Mouse (Mus musculus) limb, embryonic 10.5 days (tissue): Measurements from ENCODE around the gene Spryd4. TPM values are rescaled to one million over a fixed set of nuclear protein-coding genes. Genes with fewer than 3 reads are reported as not detected.

Experiments
- DNase-seq: peaks from one replicate; pipeline ENCODE4 v3.0.0-alpha.2; 2017; ENCODE audit warnings: low spot score
- H3K27ac ChIP-seq: fragments of 300-500 bp; sonication (generic); 2 replicates; pipeline ENCODE4 v1.5.1; 2016; ENCODE audit warnings: mild to moderate bottlenecking
- H3K27me3 ChIP-seq: fragments of 300-500 bp; sonication (generic); 2 replicates; pipeline ENCODE4 v1.6.1; 2016; ENCODE audit warnings: low read depth, mild to moderate bottlenecking; ENCODE audit not compliant: poor library complexity, severe bottlenecking
- H3K36me3 ChIP-seq: fragments of 300-500 bp; sonication (generic); 2 replicates; pipeline ENCODE4 v1.6.1; 2016; ENCODE audit warnings: mild to moderate bottlenecking, moderate library complexity
- H3K4me1 ChIP-seq: fragments of 300-500 bp; sonication (generic); 2 replicates; pipeline ENCODE4 v1.6.1; 2016
- H3K4me3 ChIP-seq: fragments of 300-500 bp; sonication (generic); 2 replicates; pipeline ENCODE4 v1.5.1; 2016; ENCODE audit warnings: mild to moderate bottlenecking, moderate library complexity
- H3K9me3 ChIP-seq: fragments of 300-500 bp; sonication (generic); replicated peaks from 2 replicates; pipeline ENCODE4 v1.6.1; 2016; ENCODE audit warnings: mild to moderate bottlenecking
- WGBS: fragments of 180-500 bp; shearing (Covaris S2); methylation state at CpG from one replicate; pipeline ENCODE4 v1.1.7; 2016; 5-methylcytosine and 5-hydroxymethylcytosine counted together
- polyA plus RNA-seq: library from polyadenylated mRNA; unstranded; fragments of >200 nt; fragmentation: Nextera tagmentation; extraction: Ambion mirVana; gene quantifications from 2 replicates; pipeline ENCODE4 v1.2.1, GENCODE M21; 2016

The Spryd4 gene
- polyA plus RNA-seq, 1 experiment from 2014 or later = 33.3 TPM

GRCm38 (mm10) chr10:128237807-128238480 lies 26.3 kb upstream of the Spryd4 start:
- Histone ChIP-seq H3K9me3 (no peaks in the 10 kb centered on the region), H3K36me3 (peaks cover 74% of the 10 kb centered on the region), H3K27me3 (no peaks in the 10 kb centered on the region), H3K27ac (peak overlapping the region; percentile 26; the same call in 1 of the 2 replicates), H3K4me1 (peaks cover 30% of the 10 kb centered on the region), H3K4me3 (no peak overlapping the region)
- no peak for DNase-seq
- WGBS = 88% methylated on average over 15 of the region's 15 CpGs

GRCm38 (mm10) chr10:128236321-128236720 lies 24.7 kb upstream of the Spryd4 start:
- Histone ChIP-seq H3K4me3 (no peak overlapping the region), H3K27ac (peak overlapping the region; percentile 46; the same call in 1 of the 2 replicates), H3K4me1 (peaks cover 34% of the 10 kb centered on the region), H3K9me3 (no peaks in the 10 kb centered on the region), H3K36me3 (peaks cover 58% of the 10 kb centered on the region), H3K27me3 (no peaks in the 10 kb centered on the region)
- 52% methylated on average over 4 of the region's 4 CpGs for WGBS
- no peak for DNase-seq

GRCm38 (mm10) chr10:128232420-128232985 lies 20.9 kb upstream of the Spryd4 start:
- peak; percentile 60 for DNase-seq
- Histone ChIP-seq H3K4me1 (peaks cover 41% of the 10 kb centered on the region), H3K27me3 (no peaks in the 10 kb centered on the region), H3K36me3 (peaks cover 22% of the 10 kb centered on the region), H3K27ac (peak overlapping the region; percentile 99), H3K4me3 (peak overlapping the region; percentile 82), H3K9me3 (no peaks in the 10 kb centered on the region)
- WGBS = under 1% methylated on average over 14 of the region's 14 CpGs

GRCm38 (mm10) chr10:128231697-128232419 lies 20.3 kb upstream of the Spryd4 start, which contains the start of gene Timeless:
Gene Timeless, plus strand, starts transcription at chr10:128232065.
- Histone ChIP-seq H3K4me1 (peaks cover 40% of the 10 kb centered on the region), H3K27me3 (no peaks in the 10 kb centered on the region), H3K4me3 (peak within 1 kb of the TSS; percentile 82), H3K27ac (peak within 1 kb of the TSS; percentile 99), H3K36me3 (peaks cover 20% of the 10 kb centered on the region), H3K9me3 (no peaks in the 10 kb centered on the region)
- under 1% methylated on average over 57 of the region's 58 CpGs for WGBS
- peak; percentile 90 for DNase-seq

GRCm38 (mm10) chr10:128231146-128231545 lies 19.5 kb upstream of the Spryd4 start:
- no peak for DNase-seq
- Histone ChIP-seq H3K4me1 (peaks cover 40% of the 10 kb centered on the region), H3K4me3 (peak overlapping the region; percentile 82), H3K36me3 (peaks cover 18% of the 10 kb centered on the region), H3K27me3 (no peaks in the 10 kb centered on the region), H3K27ac (peak overlapping the region; percentile 99), H3K9me3 (no peaks in the 10 kb centered on the region)
- 19% methylated on average over 5 of the region's 5 CpGs for WGBS

GRCm38 (mm10) chr10:128230582-128230981 lies 19.0 kb upstream of the Spryd4 start:
- no peaks in the 10 kb centered on the region for H3K9me3 ChIP-seq
- H3K36me3 ChIP-seq = peaks cover 14% of the 10 kb centered on the region
- peak overlapping the region; percentile 99 for H3K27ac ChIP-seq
- H3K4me3 ChIP-seq = peak overlapping the region; percentile 82
- 78% methylated on average over 12 of the region's 12 CpGs for WGBS
- H3K4me1 ChIP-seq = peaks cover 40% of the 10 kb centered on the region
- DNase-seq = no peak
- no peaks in the 10 kb centered on the region for H3K27me3 ChIP-seq

- no peaks in the 10 kb centered on the region for H3K36me3 ChIP-seq
These were observed 16.4 kb upstream of the Spryd4 start for GRCm38 (mm10) chr10:128228009-128228408.

GRCm38 (mm10) chr10:128227592-128227991 lies 16.0 kb upstream of the Spryd4 start:
- peaks cover 38% of the 10 kb centered on the region for H3K4me1 ChIP-seq
- no peaks in the 10 kb centered on the region for H3K9me3 ChIP-seq
- H3K4me3 ChIP-seq = no peak overlapping the region
- no peaks in the 10 kb centered on the region for H3K36me3 ChIP-seq
- no peaks in the 10 kb centered on the region for H3K27me3 ChIP-seq
- no peak overlapping the region for H3K27ac ChIP-seq
- WGBS = 88% methylated on average over 9 of the region's 9 CpGs
- no peak for DNase-seq

More at GRCm38 (mm10) chr10:128228009-128228408, 16.4 kb upstream of the Spryd4 start:
- DNase-seq = no peak
- Histone ChIP-seq H3K27ac (no peak overlapping the region), H3K4me1 (peaks cover 41% of the 10 kb centered on the region), H3K27me3 (no peaks in the 10 kb centered on the region), H3K4me3 (no peak overlapping the region), H3K9me3 (no peaks in the 10 kb centered on the region)
- 96% methylated on average over 8 of the region's 8 CpGs for WGBS

- no peaks in the 10 kb centered on the region for H3K9me3 ChIP-seq
- H3K27me3 ChIP-seq = no peaks in the 10 kb centered on the region
- no peaks in the 10 kb centered on the region for H3K36me3 ChIP-seq
- 52% methylated on average over 4 of the region's 4 CpGs for WGBS
- DNase-seq = no peak
- peak within 1 kb of the TSS; percentile 47 for H3K27ac ChIP-seq
- H3K4me1 ChIP-seq = peaks cover 33% of the 10 kb centered on the region
- H3K4me3 ChIP-seq = no peak within 1 kb of the TSS
These were observed 13.9 kb upstream of the Spryd4 start, which contains the start of gene Mip for GRCm38 (mm10) chr10:128225538-128225937. Gene Mip, plus strand, starts transcription at chr10:128225838.

GRCm38 (mm10) chr10:128225064-128225463 lies 13.5 kb upstream of the Spryd4 start:
- no peak for DNase-seq
- H3K36me3 ChIP-seq = no peaks in the 10 kb centered on the region
- no peaks in the 10 kb centered on the region for H3K9me3 ChIP-seq
- peak overlapping the region; percentile 44; the same call in 1 of the 2 replicates for H3K27ac ChIP-seq
- no peak overlapping the region for H3K4me3 ChIP-seq
- H3K27me3 ChIP-seq = no peaks in the 10 kb centered on the region
- 63% methylated on average over 5 of the region's 5 CpGs for WGBS
- H3K4me1 ChIP-seq = peaks cover 28% of the 10 kb centered on the region

- DNase-seq = no peak
- no peak overlapping the region for H3K27ac ChIP-seq
- no peaks in the 10 kb centered on the region for H3K27me3 ChIP-seq
- H3K4me1 ChIP-seq = peaks cover 26% of the 10 kb centered on the region
- no peaks in the 10 kb centered on the region for H3K9me3 ChIP-seq
- H3K36me3 ChIP-seq = no peaks in the 10 kb centered on the region
- H3K4me3 ChIP-seq = no peak overlapping the region
- WGBS = 62% methylated on average over 16 of the region's 16 CpGs
These were observed 10.1 kb upstream of the Spryd4 start for GRCm38 (mm10) chr10:128221533-128222286.

- WGBS = 96% methylated on average over 18 of the region's 18 CpGs
- Histone ChIP-seq H3K27ac (no peak overlapping the region), H3K4me3 (no peak overlapping the region)
These were observed 6.9 kb upstream of the Spryd4 start for GRCm38 (mm10) chr10:128218387-128219117.

More at GRCm38 (mm10) chr10:128218387-128219117, 6.9 kb upstream of the Spryd4 start:
- DNase-seq = no peak
- peaks cover 4% of the 10 kb centered on the region; the same call in 1 of the 2 replicates for H3K4me1 ChIP-seq
- no peaks in the 10 kb centered on the region for H3K36me3 ChIP-seq
- no peaks in the 10 kb centered on the region for H3K9me3 ChIP-seq
- peaks cover 16% of the 10 kb centered on the region for H3K27me3 ChIP-seq
